Comparison of ENCODE assay signal across 13 mouse cellular contexts in genomic region chr11:101718324-101718723, GRCm38 (mm10). TPM values are rescaled to one million over a fixed set of nuclear protein-coding genes. Genes with fewer than 3 reads are reported as not detected.
A peak's percentile ranks its signal among the peaks of the same experiment; 100 is the strongest.
DNase-seq lines count a peak whose midpoint lies in the region; ATAC-seq lines count a peak whose summit lies in the region.
"Had no signal": no experiment of that assay in that cellular context is flagged by ENCODE, and none has a peak within 500 bp of the region (broad histone marks: within the 10 kb centered on the region; RNA-seq: fewer than 3 reads in every experiment).

No protein-coding gene starts in this region.

- 0 out of 2 replicates have a peak, but pooled peaks have one; percentile 45 for ATAC-seq in forebrain, embryonic 13.5 days
- no peak for ATAC-seq in forebrain, embryonic 12.5 days (ENCODE audit: low FRiP score)
- no peak for ATAC-seq in neural tube, embryonic 12.5 days (ENCODE audit: low FRiP score, low read depth)
- no peak for ATAC-seq in hindbrain, embryonic 13.5 days (ENCODE audit: low FRiP score)

- no peaks in the 10 kb centered on the region for H3K36me3 ChIP-seq in forebrain, embryonic 13.5 days (ENCODE audit: poor library complexity, severe bottlenecking)
- no peaks in the 10 kb centered on the region for H3K36me3 ChIP-seq in forebrain, embryonic 12.5 days (replicated peaks)
- no peaks in the 10 kb centered on the region for H3K36me3 ChIP-seq in neural tube, embryonic 12.5 days
- H3K36me3 ChIP-seq in hindbrain, embryonic 13.5 days, result no peaks in the 10 kb centered on the region

- no peak overlapping the region for H3K4me3 ChIP-seq in forebrain, embryonic 13.5 days
- H3K4me3 ChIP-seq in forebrain, embryonic 12.5 days (replicated peaks), result no peak overlapping the region
- H3K4me3 ChIP-seq in neural tube, embryonic 12.5 days, result no peak overlapping the region
- no peak overlapping the region for H3K4me3 ChIP-seq in hindbrain, embryonic 13.5 days
- H3K4me3 ChIP-seq: left cerebral cortex, adult 2 months had no signal

- H3K4me1 ChIP-seq in forebrain, embryonic 13.5 days, result peaks cover 12% of the 10 kb centered on the region
- no peaks in the 10 kb centered on the region; the same call in 1 of the 2 replicates for H3K4me1 ChIP-seq in forebrain, embryonic 12.5 days
- H3K4me1 ChIP-seq in neural tube, embryonic 12.5 days, result 0 out of 2 replicates have a peak, but pooled peaks cover 7% of the 10 kb centered on the region
- peaks cover 12% of the 10 kb centered on the region for H3K4me1 ChIP-seq in hindbrain, embryonic 13.5 days (replicated peaks)

- H3K4me2 ChIP-seq in forebrain, embryonic 13.5 days, result no peak overlapping the region
- H3K4me2 ChIP-seq in forebrain, embryonic 12.5 days, result no peak overlapping the region
- no peak overlapping the region for H3K4me2 ChIP-seq in neural tube, embryonic 12.5 days (replicated peaks)
- 0 out of 2 replicates have a peak overlapping the region, but pooled peaks have one; percentile 3 for H3K4me2 ChIP-seq in hindbrain, embryonic 13.5 days

- no peaks in the 10 kb centered on the region for H3K27me3 ChIP-seq in forebrain, embryonic 13.5 days
- H3K27me3 ChIP-seq in forebrain, embryonic 12.5 days, result no peaks in the 10 kb centered on the region
- no peaks in the 10 kb centered on the region for H3K27me3 ChIP-seq in neural tube, embryonic 12.5 days (replicated peaks)
- H3K27me3 ChIP-seq in hindbrain, embryonic 13.5 days, result no peaks in the 10 kb centered on the region

- 11% methylated on average over 4 of the region's 4 CpGs for WGBS in forebrain, embryonic 13.5 days
- 28% methylated on average over 4 of the region's 4 CpGs for WGBS in forebrain, embryonic 12.5 days
- 41% methylated on average over 4 of the region's 4 CpGs for WGBS in neural tube, embryonic 12.5 days
- WGBS in hindbrain, embryonic 13.5 days, result 28% methylated on average over 4 of the region's 4 CpGs

- no peaks in the 10 kb centered on the region for H3K9me3 ChIP-seq in forebrain, embryonic 13.5 days (replicated peaks)
- H3K9me3 ChIP-seq in forebrain, embryonic 12.5 days, result no peaks in the 10 kb centered on the region
- H3K9me3 ChIP-seq in neural tube, embryonic 12.5 days, result no peaks in the 10 kb centered on the region
- no peaks in the 10 kb centered on the region for H3K9me3 ChIP-seq in hindbrain, embryonic 13.5 days

- H3K27ac ChIP-seq in forebrain, embryonic 13.5 days, result peak overlapping the region; percentile 68
- no peak overlapping the region; the same call in 1 of the 2 replicates for H3K27ac ChIP-seq in forebrain, embryonic 12.5 days
- 0 out of 2 replicates have a peak overlapping the region, but pooled peaks have one; percentile 46 for H3K27ac ChIP-seq in neural tube, embryonic 12.5 days
- peak overlapping the region; percentile 59 for H3K27ac ChIP-seq in hindbrain, embryonic 13.5 days
- H3K27ac ChIP-seq: left cerebral cortex, adult 2 months; stomach, postnatal 0 days had no signal

- no peak for DNase-seq in neural tube, embryonic 10.5 days (ENCODE audit: extremely low spot score, low spot score)
- DNase-seq in retina, postnatal 1 day, result peak; percentile 89
- no peak for DNase-seq in kidney, adult 11 months
- DNase-seq in spleen, postnatal 36 days (ENCODE audit: low spot score in 2 of 2), result no peak
- DNase-seq: B cell, adult 2 months; kidney, postnatal 14 days; thymus, postnatal 4 days had no signal

- H3K9ac ChIP-seq in forebrain, embryonic 13.5 days, result peak overlapping the region; percentile 37
- H3K9ac ChIP-seq in forebrain, embryonic 12.5 days, result no peak overlapping the region
- no peak overlapping the region for H3K9ac ChIP-seq in neural tube, embryonic 12.5 days
- peak overlapping the region; percentile 26 for H3K9ac ChIP-seq in hindbrain, embryonic 13.5 days

RNA-seq across cellular contexts. Expression of gene Dhx8, which starts 14.4 kb away (rescaled TPM):
- 39.2 and 44.8 TPM in 2 replicates for polyA plus RNA-seq in forebrain, embryonic 13.5 days (2015; fragmentation: Nextera tagmentation; extraction: Ambion mirVana)
- polyA plus RNA-seq in forebrain, embryonic 12.5 days (2016; fragmentation: Nextera tagmentation; extraction: Ambion mirVana), result 45.6 and 46.8 TPM in 2 replicates
- 40.0 and 43.2 TPM in 2 replicates for polyA plus RNA-seq in neural tube, embryonic 12.5 days (2016; fragmentation: Nextera tagmentation; extraction: Ambion mirVana)
- 35.1 and 39.7 TPM in 2 replicates for polyA plus RNA-seq in hindbrain, embryonic 13.5 days (2015; fragmentation: Nextera tagmentation; extraction: Ambion mirVana)

RNA-seq across cellular contexts. Expression of gene Arl4d, which starts 53.0 kb away (rescaled TPM):
- 32.5 and 40.6 TPM in 2 replicates for polyA plus RNA-seq in forebrain, embryonic 13.5 days (2015; fragmentation: Nextera tagmentation; extraction: Ambion mirVana)
- polyA plus RNA-seq in forebrain, embryonic 12.5 days (2016; fragmentation: Nextera tagmentation; extraction: Ambion mirVana), result 16.2 and 24.1 TPM in 2 replicates
- 23.1 and 24.7 TPM in 2 replicates for polyA plus RNA-seq in neural tube, embryonic 12.5 days (2016; fragmentation: Nextera tagmentation; extraction: Ambion mirVana)
- polyA plus RNA-seq in hindbrain, embryonic 13.5 days (2015; fragmentation: Nextera tagmentation; extraction: Ambion mirVana), result 8.0 and 10.7 TPM in 2 replicates

Comparison
In these comparisons a context has a peak if more than half of its experiments do, and no peak if none do; other contexts are left out.
1. H3K9ac ChIP-seq: peak in forebrain, embryonic 13.5 days (single experiment) and hindbrain, embryonic 13.5 days (single experiment); none in forebrain, embryonic 12.5 days (single experiment) and neural tube, embryonic 12.5 days (single experiment).